Mouse (Mus musculus) hindbrain, embryonic 16.5 days (tissue): ENCODE results near the gene Polr3a. TPM values are rescaled to one million over a fixed set of nuclear protein-coding genes. Genes with fewer than 3 reads are reported as not detected.
"Not testable (repeated sequence)": the region's sequence is repeated elsewhere in the genome, so short reads cannot be mapped to it uniquely, and the experiment has no call there.

Source experiments
- ATAC-seq: fragments of 200-750 bp; cut with Nextera tagmentation; 2 replicates; pipeline ENCODE4 v1.8.0; 2017; ENCODE audit warnings: moderate TSS enrichment, moderate library complexity
- H3K27ac ChIP-seq: fragments of 300-500 bp; sonication (generic); 2 replicates; pipeline ENCODE4 v1.5.1; 2014; ENCODE audit warnings: low read depth, mild to moderate bottlenecking, control low read depth, low read length, moderate library complexity
- H3K27me3 ChIP-seq: fragments of 300-500 bp; sonication (generic); replicated peaks from 2 replicates; pipeline ENCODE4 v1.6.1; 2014; ENCODE audit warnings: low read length; ENCODE audit not compliant: control insufficient read depth, insufficient read depth
- H3K36me3 ChIP-seq: fragments of 300-500 bp; sonication (generic); 2 replicates; pipeline ENCODE4 v1.6.1; 2014; ENCODE audit warnings: mild to moderate bottlenecking, low read length, moderate library complexity, mixed read lengths; ENCODE audit not compliant: control insufficient read depth, insufficient read depth
- H3K4me1 ChIP-seq: fragments of 300-500 bp; sonication (generic); 2 replicates; pipeline ENCODE4 v1.6.1; 2014; ENCODE audit warnings: low read depth, low read length; ENCODE audit not compliant: control insufficient read depth, insufficient read depth
- H3K4me2 ChIP-seq: fragments of 300-500 bp; sonication (generic); 2 replicates; pipeline ENCODE4 v1.6.1; 2014; ENCODE audit warnings: mild to moderate bottlenecking, low read length, control low read depth, moderate library complexity
- H3K4me3 ChIP-seq: fragments of 300-500 bp; sonication (generic); 2 replicates; pipeline ENCODE4 v1.5.1; 2014; ENCODE audit warnings: mild to moderate bottlenecking, low read length, control low read depth, moderate library complexity
- H3K9ac ChIP-seq: fragments of 300-500 bp; sonication (generic); 2 replicates; pipeline ENCODE4 v1.6.1; 2014; ENCODE audit warnings: low read depth, mild to moderate bottlenecking, control low read depth, low read length, moderate library complexity
- H3K9me3 ChIP-seq: fragments of 300-500 bp; sonication (generic); 2 replicates; pipeline ENCODE4 v1.6.1; 2014; ENCODE audit warnings: mild to moderate bottlenecking, low read length, moderate library complexity; ENCODE audit not compliant: control insufficient read depth
- WGBS: fragments of 180-500 bp; shearing (Covaris S2); extraction: QIAGEN DNeasy Blood & Tissue Kit; methylation state at CpG from one replicate; pipeline ENCODE4 v1.1.7; 2014; 5-methylcytosine and 5-hydroxymethylcytosine counted together
- polyA plus RNA-seq: library from polyadenylated mRNA; unstranded; fragments of >200 nt; fragmentation: Nextera tagmentation; extraction: Ambion mirVana; gene quantifications from 2 replicates; pipeline ENCODE4 v1.2.1, GENCODE M21; 2015

Polr3a gene
- polyA plus RNA-seq, 1 experiment from 2014 or later = 18.4 TPM

DNA sequence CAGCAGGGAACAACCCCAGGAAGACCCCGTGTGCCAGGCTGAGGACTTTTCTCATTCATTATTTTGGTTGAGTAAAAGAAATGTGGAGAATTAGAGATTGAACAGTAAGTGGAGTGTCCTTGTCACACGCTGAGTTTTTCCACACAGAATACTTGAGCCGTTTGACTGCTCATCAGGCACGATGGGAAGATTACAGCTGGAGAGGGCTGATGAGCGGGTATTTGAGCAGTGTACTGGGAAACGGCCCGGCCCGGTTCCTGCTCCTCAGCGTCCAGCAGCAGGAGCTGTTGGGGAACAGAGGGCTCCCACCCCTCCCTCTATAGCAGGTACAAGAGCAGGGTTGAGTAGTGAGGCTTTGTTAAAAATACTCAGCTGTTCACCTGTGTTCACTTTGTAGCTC, 12.6 kb upstream of the Polr3a start:
- Histone ChIP-seq H3K36me3 (peaks cover 35% of the 10 kb centered on the region), H3K9me3 (no peaks in the 10 kb centered on the region), H3K27ac (peak overlapping the region; percentile 18; the same call in 1 of the 2 replicates), H3K4me3 (no peak overlapping the region), H3K27me3 (no peaks in the 10 kb centered on the region), H3K4me1 (peaks cover 9% of the 10 kb centered on the region), H3K4me2 (no peak overlapping the region), H3K9ac (peak overlapping the region; percentile 3)
- no peak for ATAC-seq
- 28% methylated on average over 9 of the region's 9 CpGs for WGBS

DNA sequence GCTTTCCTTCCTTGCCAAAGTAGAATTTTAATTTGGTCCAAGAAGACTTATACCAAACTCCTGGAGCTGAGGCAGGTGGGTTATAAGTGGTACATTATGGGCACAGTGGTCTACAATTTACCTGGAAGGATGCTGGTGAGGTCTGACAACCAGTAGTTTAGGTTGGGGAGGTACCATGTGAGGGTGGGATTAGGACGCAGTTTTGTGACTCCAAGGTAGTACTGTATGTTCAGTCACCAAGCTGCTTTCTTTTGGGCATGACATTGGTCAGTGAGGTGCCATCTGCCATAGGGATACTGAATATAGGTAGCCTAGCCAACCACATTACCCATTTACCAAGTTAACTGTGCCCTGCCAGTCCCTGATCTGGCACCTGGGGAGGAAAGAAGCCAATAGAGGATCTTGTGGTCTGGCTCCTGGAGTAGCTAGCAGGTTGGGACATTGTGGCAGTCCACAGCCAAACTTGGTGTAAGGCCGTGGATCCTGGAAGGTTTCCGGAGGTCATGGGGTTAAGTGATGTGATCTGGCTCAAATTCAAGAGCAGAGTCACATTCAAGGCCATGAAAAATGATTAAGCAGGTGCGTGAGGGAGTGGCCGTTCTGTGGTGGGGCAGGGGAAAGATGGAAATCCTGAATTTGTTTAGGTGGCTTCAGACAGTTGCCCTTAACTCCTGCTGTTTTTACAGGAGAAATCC, 11.8 kb upstream of the Polr3a start:
- Histone ChIP-seq H3K4me3 (no peak overlapping the region), H3K4me2 (no peak overlapping the region), H3K27ac (no peak overlapping the region), H3K4me1 (peaks cover 15% of the 10 kb centered on the region), H3K9me3 (no peaks in the 10 kb centered on the region), H3K9ac (no peak overlapping the region), H3K27me3 (no peaks in the 10 kb centered on the region), H3K36me3 (peaks cover 41% of the 10 kb centered on the region)
- 71% methylated on average over 5 of the region's 5 CpGs for WGBS
- ATAC-seq = no peak

DNA sequence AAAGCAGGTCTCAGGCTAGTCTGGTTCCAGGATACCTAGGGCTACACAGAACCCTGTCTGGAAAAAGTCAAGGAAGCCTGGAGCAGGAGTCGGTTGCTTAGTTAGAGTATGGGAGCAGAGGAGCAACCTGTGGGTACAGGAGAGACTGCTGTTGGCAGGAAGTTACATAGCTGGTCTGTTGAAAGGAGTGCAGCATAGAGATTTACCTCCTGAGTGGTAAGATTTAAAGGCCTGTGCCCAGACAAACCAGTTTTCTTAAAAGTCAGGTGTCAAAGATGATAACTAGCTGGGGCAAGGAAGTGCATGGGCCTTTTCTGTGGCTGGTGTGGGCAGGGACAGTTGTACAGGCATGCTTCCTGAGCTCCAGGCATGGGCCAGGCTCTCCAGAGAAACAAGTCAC, 10.6 kb upstream of the Polr3a start:
- WGBS = 91% methylated on average over 1 of the region's 1 CpGs
- Histone ChIP-seq H3K4me3 (no peak overlapping the region), H3K27ac (no peak overlapping the region), H3K36me3 (peaks cover 47% of the 10 kb centered on the region), H3K27me3 (no peaks in the 10 kb centered on the region), H3K4me1 (peaks cover 21% of the 10 kb centered on the region), H3K4me2 (no peak overlapping the region), H3K9me3 (no peaks in the 10 kb centered on the region), H3K9ac (no peak overlapping the region)
- no peak for ATAC-seq

DNA sequence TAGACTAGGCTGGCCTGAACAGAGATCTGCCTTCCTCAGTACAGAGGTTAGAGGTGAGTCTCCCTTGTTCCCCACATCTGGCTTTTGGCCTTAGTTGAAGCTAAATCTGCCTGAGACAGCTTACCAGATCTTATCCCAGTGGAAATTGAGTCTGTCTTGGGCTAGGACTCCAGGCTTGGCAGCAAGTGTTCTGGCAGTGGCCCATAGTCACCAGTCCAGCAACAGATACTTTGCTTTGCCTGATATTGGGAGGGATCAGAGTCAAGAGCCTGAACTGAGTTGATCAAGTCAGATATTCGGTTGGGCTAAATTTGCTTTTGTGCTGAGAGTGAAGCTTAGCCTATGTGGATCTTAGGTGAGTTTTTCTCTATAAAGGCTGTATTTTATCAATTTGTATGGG, 9.6 kb upstream of the Polr3a start:
- Histone ChIP-seq H3K27ac (no peak overlapping the region), H3K4me3 (no peak overlapping the region), H3K36me3 (peaks cover 51% of the 10 kb centered on the region), H3K27me3 (no peaks in the 10 kb centered on the region), H3K9ac (no peak overlapping the region), H3K9me3 (no peaks in the 10 kb centered on the region), H3K4me2 (no peak overlapping the region), H3K4me1 (peaks cover 30% of the 10 kb centered on the region)
- ATAC-seq = no peak
- WGBS = 91% methylated on average over 1 of the region's 1 CpGs

DNA sequence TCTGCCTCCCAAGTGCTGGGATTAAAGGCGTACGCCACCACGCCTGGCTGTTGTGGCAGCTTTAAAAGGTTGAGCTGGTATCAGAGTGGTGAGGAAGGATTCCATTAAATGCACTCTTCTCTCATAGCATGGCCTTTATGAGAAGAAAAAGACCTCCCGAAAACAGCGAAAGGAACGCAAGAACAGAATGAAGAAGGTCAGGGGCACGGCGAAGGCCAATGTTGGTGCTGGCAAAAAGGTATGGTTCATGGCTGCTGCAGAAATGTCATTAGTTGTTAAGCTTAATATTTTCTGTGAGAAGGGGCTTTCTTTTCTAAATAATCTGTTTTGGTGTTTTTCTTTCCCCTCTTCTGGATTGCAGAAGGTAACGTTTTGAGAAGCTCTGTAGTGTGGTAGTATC, 6.4 kb upstream of the Polr3a start:
- ATAC-seq = no peak
- Histone ChIP-seq H3K9ac (no peak overlapping the region; the same call in 1 of the 2 replicates), H3K27ac (no peak overlapping the region), H3K27me3 (no peaks in the 10 kb centered on the region), H3K4me2 (no peak overlapping the region), H3K4me1 (peaks cover 25% of the 10 kb centered on the region), H3K9me3 (no peaks in the 10 kb centered on the region), H3K36me3 (peaks cover 45% of the 10 kb centered on the region), H3K4me3 (no peak overlapping the region)
- 89% methylated on average over 9 of the region's 9 CpGs for WGBS

DNA sequence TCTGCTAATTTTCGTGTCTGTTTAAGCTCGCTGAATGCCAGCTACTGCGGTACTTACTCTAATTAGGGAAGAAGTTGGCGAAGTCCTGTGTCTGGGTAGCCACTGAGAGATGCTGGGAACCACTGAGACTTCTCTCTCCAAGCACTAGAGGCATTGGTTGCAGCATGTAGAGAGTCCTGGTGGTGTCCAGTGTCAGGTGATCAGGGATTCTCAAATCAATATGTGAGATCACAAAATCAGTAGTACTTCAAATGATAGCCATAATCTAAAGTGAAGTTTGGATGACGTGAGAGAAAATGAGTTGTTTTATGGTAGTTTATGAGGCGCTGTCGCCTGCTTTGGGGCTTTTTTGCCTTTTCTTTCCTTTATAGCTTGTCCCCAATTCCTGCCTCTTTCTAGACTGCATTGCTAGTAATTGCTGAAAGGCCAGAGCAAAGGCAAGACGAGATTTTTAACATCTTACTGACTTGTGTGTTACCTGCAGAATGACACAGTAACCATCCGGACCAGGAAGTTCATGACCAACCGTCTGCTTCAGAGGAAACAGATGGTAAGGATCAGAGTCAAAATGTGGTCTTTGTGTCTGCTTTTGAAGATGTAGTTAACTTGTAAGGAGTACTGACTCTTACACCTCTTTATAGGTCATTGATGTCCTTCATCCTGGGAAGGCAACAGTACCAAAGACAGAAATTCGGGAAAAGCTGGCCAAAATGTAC, 4.6 kb upstream of the Polr3a start:
- ATAC-seq = no peak
- Histone ChIP-seq H3K4me1 (peaks cover 25% of the 10 kb centered on the region), H3K4me3 (peak overlapping the region; percentile 60), H3K36me3 (peaks cover 30% of the 10 kb centered on the region), H3K4me2 (peak overlapping the region; percentile 89), H3K27me3 (no peaks in the 10 kb centered on the region), H3K27ac (peak overlapping the region; percentile 70), H3K9me3 (no peaks in the 10 kb centered on the region), H3K9ac (peak overlapping the region; percentile 77)
- WGBS = 8% methylated on average over 11 of the region's 11 CpGs

DNA sequence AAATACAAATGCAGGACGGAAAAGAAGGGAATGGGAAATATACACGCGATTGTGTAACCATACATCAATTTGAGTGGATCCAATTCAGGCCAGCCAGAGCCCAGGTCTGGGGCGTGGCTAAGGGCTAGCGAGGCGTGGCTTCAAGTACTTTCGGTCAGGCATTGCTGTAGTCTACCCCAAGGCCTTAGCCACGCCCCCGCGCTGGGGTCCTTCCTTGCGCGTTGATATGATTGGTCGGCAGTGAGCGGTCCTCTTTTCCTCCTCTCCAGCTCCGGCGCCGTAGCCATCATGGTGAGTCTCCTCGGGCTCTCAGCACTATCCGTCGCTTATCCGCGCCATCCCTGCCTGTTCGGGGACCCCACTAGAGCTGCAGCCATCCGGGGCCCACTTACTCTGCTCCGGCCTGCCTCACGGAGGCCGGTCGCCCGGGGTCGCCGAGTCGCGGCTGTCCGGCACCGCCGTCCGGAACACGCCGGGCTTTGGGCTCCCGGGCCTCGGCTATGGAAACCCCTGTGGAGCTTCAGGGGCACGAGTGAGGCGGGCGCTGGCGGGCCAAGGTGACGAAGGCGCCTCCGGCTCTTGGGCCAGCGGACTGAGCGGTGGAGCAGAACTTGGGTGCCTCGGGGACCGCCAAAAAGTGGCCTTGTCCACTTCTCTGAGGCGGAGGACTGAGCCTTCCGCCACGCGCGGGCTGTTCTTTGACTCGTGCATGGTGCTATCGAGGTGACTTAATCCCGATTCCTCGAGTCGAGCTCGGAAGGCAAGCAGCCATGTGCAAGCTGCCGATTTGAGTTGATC, 3.8 kb upstream of the Polr3a start:
- peak; percentile 93 for ATAC-seq
- Histone ChIP-seq H3K27me3 (no peaks in the 10 kb centered on the region), H3K27ac (peak overlapping the region; percentile 70), H3K36me3 (peaks cover 22% of the 10 kb centered on the region), H3K4me1 (peaks cover 31% of the 10 kb centered on the region), H3K4me3 (peak overlapping the region; percentile 60), H3K9me3 (no peaks in the 10 kb centered on the region), H3K9ac (peak overlapping the region; percentile 77), H3K4me2 (peak overlapping the region; percentile 89)
- under 1% methylated on average over 64 of the region's 64 CpGs for WGBS

DNA sequence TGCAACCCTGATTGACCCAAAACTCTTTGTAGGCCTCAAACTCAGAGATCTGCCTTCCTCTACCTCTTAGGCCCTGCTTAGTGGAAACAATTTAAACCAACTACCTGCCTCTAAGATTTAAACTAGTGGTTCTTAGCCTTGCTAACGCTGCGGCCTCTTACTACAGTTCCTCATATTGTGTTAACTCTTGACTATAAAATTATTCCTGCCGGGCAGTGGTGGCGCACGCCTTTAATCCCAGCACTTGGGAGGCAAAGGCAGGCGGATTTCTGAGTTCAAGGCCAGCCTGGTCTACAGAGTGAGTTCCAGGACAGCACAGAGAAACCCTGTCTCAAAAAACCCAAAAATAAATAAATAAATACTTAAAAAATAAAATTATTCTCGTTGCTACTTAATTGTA, 2.9 kb upstream of the Polr3a start:
- H3K27ac ChIP-seq, H3K4me3 ChIP-seq, H3K4me2 ChIP-seq, H3K9me3 ChIP-seq, ATAC-seq, H3K9ac ChIP-seq, H3K27me3 ChIP-seq: not testable (repeated sequence)
- H3K4me1 ChIP-seq = peaks cover 35% of the 10 kb centered on the region
- WGBS = 91% methylated on average over 7 of the region's 7 CpGs
- peaks cover 18% of the 10 kb centered on the region for H3K36me3 ChIP-seq

DNA sequence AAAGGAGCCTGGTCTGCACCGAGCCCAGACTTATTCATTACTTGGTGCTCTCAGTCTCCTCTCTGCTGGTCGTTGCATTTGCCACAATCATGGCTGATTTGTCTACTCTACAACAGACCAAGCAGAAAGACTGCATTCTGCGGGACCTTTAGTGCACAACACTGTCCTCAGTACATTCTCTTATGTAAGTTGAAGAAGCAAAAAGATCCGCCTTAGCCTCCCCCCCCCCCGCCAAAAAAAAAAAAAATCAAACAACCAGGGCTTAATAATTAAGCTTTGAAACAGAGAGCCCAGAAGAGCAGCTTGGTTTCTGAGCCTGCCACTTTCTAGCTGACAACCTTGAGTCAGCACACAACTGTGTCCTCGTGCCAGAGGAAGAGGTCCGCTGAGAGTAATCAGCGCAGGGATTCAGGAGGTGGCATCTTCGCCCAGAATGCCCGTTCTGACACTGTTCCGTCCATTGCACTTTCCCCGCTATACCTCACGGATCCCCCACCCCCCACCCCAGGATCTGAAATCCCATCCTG, 554 bp downstream of the Polr3a start:
- peaks cover 17% of the 10 kb centered on the region for H3K36me3 ChIP-seq
- H3K4me3 ChIP-seq = peak overlapping the region; percentile 78
- ATAC-seq = peak; percentile 13
- WGBS = 7% methylated on average over 13 of the region's 13 CpGs
- peaks cover 11% of the 10 kb centered on the region for H3K4me1 ChIP-seq
- peak overlapping the region; percentile 80 for H3K4me2 ChIP-seq
- no peaks in the 10 kb centered on the region for H3K9me3 ChIP-seq
- peak overlapping the region; percentile 59; the same call in 1 of the 2 replicates for H3K27ac ChIP-seq
- peak overlapping the region; percentile 81 for H3K9ac ChIP-seq
- no peaks in the 10 kb centered on the region for H3K27me3 ChIP-seq
